Mouse (Mus musculus) liver, embryonic 12.5 days (tissue): ENCODE data around the gene 4930556J24Rik. TPM values are rescaled to one million over a fixed set of nuclear protein-coding genes. Genes with fewer than 3 reads are reported as not detected.
A peak's percentile ranks its signal among the peaks of the same experiment; 100 is the strongest.

Experiments used
- ATAC-seq: fragments of 200-750 bp; cut with Nextera tagmentation; 2 replicates; pipeline ENCODE4 v1.8.0; 2017; ENCODE audit warnings: moderate number of reproducible peaks, mild to moderate bottlenecking, moderate library complexity
- H3K27ac ChIP-seq: fragments of 300-500 bp; sonication (generic); 2 replicates; pipeline ENCODE4 v1.5.1; 2016; ENCODE audit warnings: mild to moderate bottlenecking
- H3K27me3 ChIP-seq: fragments of 300-500 bp; sonication (generic); replicated peaks from 2 replicates; pipeline ENCODE4 v1.6.1; 2016; ENCODE audit warnings: mild to moderate bottlenecking, moderate library complexity
- H3K36me3 ChIP-seq: fragments of 300-500 bp; sonication (generic); 2 replicates; pipeline ENCODE4 v1.6.1; 2016; ENCODE audit warnings: mild to moderate bottlenecking, moderate library complexity
- H3K4me1 ChIP-seq: fragments of 300-500 bp; sonication (generic); 2 replicates; pipeline ENCODE4 v1.6.1; 2016
- H3K4me2 ChIP-seq: fragments of 300-500 bp; sonication (generic); 2 replicates; pipeline ENCODE4 v1.6.1; 2016; ENCODE audit warnings: mild to moderate bottlenecking, moderate library complexity
- H3K4me3 ChIP-seq: fragments of 300-500 bp; sonication (generic); 2 replicates; pipeline ENCODE4 v1.5.1; 2016; ENCODE audit warnings: mild to moderate bottlenecking, moderate library complexity
- H3K9ac ChIP-seq: fragments of 300-500 bp; sonication (generic); 2 replicates; pipeline ENCODE4 v1.6.1; 2016; ENCODE audit warnings: mild to moderate bottlenecking, moderate library complexity
- H3K9me3 ChIP-seq: fragments of 300-500 bp; sonication (generic); replicated peaks from 2 replicates; pipeline ENCODE4 v1.6.1; 2016; ENCODE audit warnings: mild to moderate bottlenecking, moderate library complexity
- WGBS: fragments of 180-500 bp; shearing (Covaris S2); methylation state at CpG from one replicate; pipeline ENCODE4 v1.1.7; 2016; ENCODE audit not compliant: insufficient replicate concordance; 5-methylcytosine and 5-hydroxymethylcytosine counted together
- polyA plus RNA-seq: library from polyadenylated mRNA; unstranded; fragments of >200 nt; fragmentation: Nextera tagmentation; extraction: Ambion mirVana; gene quantifications from 2 replicates; pipeline ENCODE4 v1.2.1, GENCODE M21; 2016

4930556J24Rik gene
- polyA plus RNA-seq, 1 experiment from 2014 or later: 0.13 TPM

GRCm38 (mm10) chr11:3935135-3935534 is 41.4 kb downstream of the 4930556J24Rik start:
- Histone ChIP-seq H3K9ac (no peak overlapping the region), H3K36me3 (no peaks in the 10 kb centered on the region), H3K4me1 (peaks cover 25% of the 10 kb centered on the region), H3K27me3 (peaks cover 6% of the 10 kb centered on the region; the same call in 1 of the 2 replicates), H3K4me3 (no peak overlapping the region), H3K9me3 (no peaks in the 10 kb centered on the region), H3K4me2 (no peak overlapping the region), H3K27ac (no peak overlapping the region)
- 57% methylated on average over 4 of the region's 4 CpGs for WGBS
- no peak for ATAC-seq

- Histone ChIP-seq H3K27ac (no peak overlapping the region), H3K36me3 (no peaks in the 10 kb centered on the region), H3K27me3 (peaks cover 6% of the 10 kb centered on the region), H3K4me1 (peaks cover 28% of the 10 kb centered on the region), H3K4me2 (no peak overlapping the region), H3K9ac (no peak overlapping the region), H3K9me3 (no peaks in the 10 kb centered on the region), H3K4me3 (no peak overlapping the region)
- 80% methylated on average over 9 of the region's 9 CpGs for WGBS
- no peak for ATAC-seq
Observed at GRCm38 (mm10) chr11:3933756-3934285, 42.8 kb downstream of the 4930556J24Rik start.

GRCm38 (mm10) chr11:3931511-3932211 is 44.9 kb downstream of the 4930556J24Rik start, which contains the start of gene Tcn2:
Gene Tcn2 (minus strand): TSS chr11:3932159.
- Histone ChIP-seq H3K9me3 (no peaks in the 10 kb centered on the region), H3K4me3 (peak within 1 kb of the TSS; percentile 61), H3K9ac (peak within 1 kb of the TSS; percentile 65), H3K27ac (0 out of 2 replicates have a peak within 1 kb of the TSS, but pooled peaks have one; percentile 18), H3K4me1 (peaks cover 28% of the 10 kb centered on the region), H3K27me3 (no peaks in the 10 kb centered on the region; the same call in 1 of the 2 replicates), H3K36me3 (no peaks in the 10 kb centered on the region), H3K4me2 (peak within 1 kb of the TSS; percentile 78)
- ATAC-seq: peak; percentile 84
- WGBS: under 1% methylated on average over 26 of the region's 26 CpGs

- H3K9me3 ChIP-seq: no peaks in the 10 kb centered on the region
- peak overlapping the region; percentile 61 for H3K4me3 ChIP-seq
- H3K27ac ChIP-seq: no peak overlapping the region
- ATAC-seq: no peak
- H3K27me3 ChIP-seq: no peaks in the 10 kb centered on the region; the same call in 1 of the 2 replicates
- H3K36me3 ChIP-seq: 0 out of 2 replicates have a peak, but pooled peaks cover under 1% of the 10 kb centered on the region
- peaks cover 28% of the 10 kb centered on the region for H3K4me1 ChIP-seq
- 26% methylated on average over 6 of the region's 6 CpGs for WGBS
- peak overlapping the region; percentile 65 for H3K9ac ChIP-seq
- peak overlapping the region; percentile 78 for H3K4me2 ChIP-seq
Observed at GRCm38 (mm10) chr11:3930931-3931330, 45.6 kb downstream of the 4930556J24Rik start.

- 32% methylated on average over 4 of the region's 4 CpGs for WGBS
Observed at GRCm38 (mm10) chr11:3930019-3930418, 46.6 kb downstream of the 4930556J24Rik start.

GRCm38 (mm10) chr11:3925916-3926315 is 50.7 kb downstream of the 4930556J24Rik start:
- H3K27me3 ChIP-seq: no peaks in the 10 kb centered on the region; the same call in 1 of the 2 replicates
- H3K27ac ChIP-seq: no peak overlapping the region
- H3K36me3 ChIP-seq: 0 out of 2 replicates have a peak, but pooled peaks cover 9% of the 10 kb centered on the region
- H3K4me1 ChIP-seq: peaks cover 9% of the 10 kb centered on the region
- WGBS: 78% methylated on average over 10 of the region's 10 CpGs
- no peaks in the 10 kb centered on the region for H3K9me3 ChIP-seq
- H3K9ac ChIP-seq: no peak overlapping the region
- H3K4me3 ChIP-seq: no peak overlapping the region
- ATAC-seq: no peak
- no peak overlapping the region for H3K4me2 ChIP-seq

More at GRCm38 (mm10) chr11:3930019-3930418, 46.6 kb downstream of the 4930556J24Rik start:
- Histone ChIP-seq H3K27me3 (no peaks in the 10 kb centered on the region; the same call in 1 of the 2 replicates), H3K4me1 (peaks cover 28% of the 10 kb centered on the region), H3K27ac (no peak overlapping the region), H3K4me2 (no peak overlapping the region), H3K4me3 (no peak overlapping the region), H3K9ac (no peak overlapping the region), H3K9me3 (no peaks in the 10 kb centered on the region), H3K36me3 (0 out of 2 replicates have a peak, but pooled peaks cover 3% of the 10 kb centered on the region)
- ATAC-seq: no peak

- 83% methylated on average over 6 of the region's 6 CpGs for WGBS
- ATAC-seq: no peak
- Histone ChIP-seq H3K27ac (no peak overlapping the region), H3K4me3 (no peak overlapping the region), H3K4me2 (no peak overlapping the region), H3K36me3 (0 out of 2 replicates have a peak, but pooled peaks cover 9% of the 10 kb centered on the region), H3K9me3 (no peaks in the 10 kb centered on the region), H3K9ac (no peak overlapping the region), H3K4me1 (no peaks in the 10 kb centered on the region), H3K27me3 (no peaks in the 10 kb centered on the region)
Observed at GRCm38 (mm10) chr11:3922731-3923130, 53.8 kb downstream of the 4930556J24Rik start.

GRCm38 (mm10) chr11:3922115-3922514 is 54.5 kb downstream of the 4930556J24Rik start:
- Histone ChIP-seq H3K4me3 (no peak overlapping the region), H3K36me3 (0 out of 2 replicates have a peak, but pooled peaks cover 9% of the 10 kb centered on the region), H3K9me3 (no peaks in the 10 kb centered on the region), H3K27ac (no peak overlapping the region), H3K27me3 (no peaks in the 10 kb centered on the region), H3K4me1 (no peaks in the 10 kb centered on the region), H3K4me2 (no peak overlapping the region), H3K9ac (no peak overlapping the region)
- 82% methylated on average over 9 of the region's 9 CpGs for WGBS
- ATAC-seq: no peak

- Histone ChIP-seq H3K9me3 (no peaks in the 10 kb centered on the region), H3K36me3 (0 out of 2 replicates have a peak, but pooled peaks cover 9% of the 10 kb centered on the region), H3K4me1 (no peaks in the 10 kb centered on the region), H3K9ac (no peak overlapping the region), H3K4me3 (no peak overlapping the region), H3K4me2 (no peak overlapping the region), H3K27me3 (0 out of 2 replicates have a peak, but pooled peaks cover 2% of the 10 kb centered on the region), H3K27ac (no peak overlapping the region)
- peak; percentile 58; the same call in 1 of the 2 replicates for ATAC-seq
- WGBS: 29% methylated on average over 8 of the region's 8 CpGs
Observed at GRCm38 (mm10) chr11:3921281-3921850, 55.2 kb downstream of the 4930556J24Rik start.

GRCm38 (mm10) chr11:3920476-3920875 is 56.1 kb downstream of the 4930556J24Rik start:
- no peak overlapping the region for H3K4me3 ChIP-seq
- no peak for ATAC-seq
- 0 out of 2 replicates have a peak, but pooled peaks cover 6% of the 10 kb centered on the region for H3K36me3 ChIP-seq
- peaks cover 7% of the 10 kb centered on the region; the same call in 1 of the 2 replicates for H3K27me3 ChIP-seq
- H3K27ac ChIP-seq: no peak overlapping the region
- H3K4me1 ChIP-seq: no peaks in the 10 kb centered on the region
- no peak overlapping the region for H3K4me2 ChIP-seq
- WGBS: 73% methylated on average over 7 of the region's 7 CpGs
- H3K9me3 ChIP-seq: no peaks in the 10 kb centered on the region
- H3K9ac ChIP-seq: no peak overlapping the region

GRCm38 (mm10) chr11:3918738-3919137 is 57.8 kb downstream of the 4930556J24Rik start:
- no peak overlapping the region for H3K27ac ChIP-seq
- H3K4me2 ChIP-seq: no peak overlapping the region
- no peak overlapping the region for H3K9ac ChIP-seq
- no peak overlapping the region for H3K4me3 ChIP-seq
- no peak for ATAC-seq
- 39% methylated on average over 1 of the region's 1 CpGs for WGBS
- H3K4me1 ChIP-seq: peaks cover 8% of the 10 kb centered on the region
- 0 out of 2 replicates have a peak, but pooled peaks cover 6% of the 10 kb centered on the region for H3K36me3 ChIP-seq
- H3K9me3 ChIP-seq: no peaks in the 10 kb centered on the region
- H3K27me3 ChIP-seq: peaks cover 22% of the 10 kb centered on the region
